Mouse (Mus musculus): ENCODE measurements around the gene Tmtc1. TPM values are rescaled to one million over a fixed set of nuclear protein-coding genes. Genes with fewer than 3 reads are reported as not detected.

Gene Tmtc1
- polyA plus RNA-seq, 1 experiment from 2014 or later, result 2.2 TPM

DNA sequence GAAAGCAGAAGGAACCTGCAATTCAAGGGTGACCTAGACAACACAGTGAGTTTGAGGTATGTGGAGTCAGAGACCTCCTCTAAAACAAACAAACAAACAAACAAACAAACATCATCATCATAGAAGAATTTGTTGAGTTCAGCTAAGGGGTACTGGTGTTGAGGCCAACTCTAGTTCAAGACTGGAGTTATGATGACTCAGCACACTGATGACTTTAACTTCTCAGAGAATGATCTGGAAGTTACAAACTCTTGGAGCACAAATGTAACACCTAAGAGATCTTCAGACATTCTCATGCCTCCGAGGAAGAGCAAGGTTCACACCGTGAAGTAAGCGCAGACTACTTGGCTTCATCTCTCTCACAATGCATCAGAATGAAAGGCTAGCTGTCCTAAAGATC lies 28.1 kb upstream of the Tmtc1 start:
- Histone ChIP-seq H3K4me1 (ENCODE audit: insufficient read depth, low read depth, low read length) (no peaks in the 10 kb centered on the region), H3K9me3 (ENCODE audit: low read length) (no peaks in the 10 kb centered on the region), H3K9ac (replicated peaks; ENCODE audit: low read depth) (no peak overlapping the region), H3K27ac (ENCODE audit: low read length) (no peak overlapping the region), H3K4me2 (replicated peaks; ENCODE audit: low read depth, low read length) (no peak overlapping the region), H3K36me3 (ENCODE audit: insufficient read depth, low read length) (no peaks in the 10 kb centered on the region), H3K4me3 (ENCODE audit: low read depth, low read length) (no peak overlapping the region), H3K27me3 (replicated peaks; ENCODE audit: insufficient read depth, low read length) (no peaks in the 10 kb centered on the region)
- WGBS, result 91% methylated on average over 3 of the region's 3 CpGs
- no peak for ATAC-seq
- TF ChIP-seq CTCF (IDR thresholded peaks at IDR 0.05) (no peak), EP300 (IDR thresholded peaks at IDR 0.05) (no peak)
- no peak for DNase-seq (ENCODE audit: low spot score)

GRCm38 (mm10) chr6:148467924-148468389 lies 23.8 kb upstream of the Tmtc1 start:
- Histone ChIP-seq H3K9ac (replicated peaks; ENCODE audit: low read depth) (no peak overlapping the region), H3K36me3 (ENCODE audit: insufficient read depth, low read length) (no peaks in the 10 kb centered on the region), H3K4me3 (ENCODE audit: low read depth, low read length) (no peak overlapping the region), H3K27me3 (replicated peaks; ENCODE audit: insufficient read depth, low read length) (no peaks in the 10 kb centered on the region), H3K4me2 (replicated peaks; ENCODE audit: low read depth, low read length) (no peak overlapping the region), H3K27ac (ENCODE audit: low read length) (no peak overlapping the region), H3K9me3 (ENCODE audit: low read length) (no peaks in the 10 kb centered on the region), H3K4me1 (ENCODE audit: insufficient read depth, low read depth, low read length) (no peaks in the 10 kb centered on the region)
- ATAC-seq, result peak; percentile 59
- peak; percentile 39 for DNase-seq (ENCODE audit: low spot score)
- TF ChIP-seq CTCF (IDR thresholded peaks at IDR 0.05) (no peak), EP300 (IDR thresholded peaks at IDR 0.05) (no peak)
- 42% methylated on average over 2 of the region's 2 CpGs for WGBS

DNA sequence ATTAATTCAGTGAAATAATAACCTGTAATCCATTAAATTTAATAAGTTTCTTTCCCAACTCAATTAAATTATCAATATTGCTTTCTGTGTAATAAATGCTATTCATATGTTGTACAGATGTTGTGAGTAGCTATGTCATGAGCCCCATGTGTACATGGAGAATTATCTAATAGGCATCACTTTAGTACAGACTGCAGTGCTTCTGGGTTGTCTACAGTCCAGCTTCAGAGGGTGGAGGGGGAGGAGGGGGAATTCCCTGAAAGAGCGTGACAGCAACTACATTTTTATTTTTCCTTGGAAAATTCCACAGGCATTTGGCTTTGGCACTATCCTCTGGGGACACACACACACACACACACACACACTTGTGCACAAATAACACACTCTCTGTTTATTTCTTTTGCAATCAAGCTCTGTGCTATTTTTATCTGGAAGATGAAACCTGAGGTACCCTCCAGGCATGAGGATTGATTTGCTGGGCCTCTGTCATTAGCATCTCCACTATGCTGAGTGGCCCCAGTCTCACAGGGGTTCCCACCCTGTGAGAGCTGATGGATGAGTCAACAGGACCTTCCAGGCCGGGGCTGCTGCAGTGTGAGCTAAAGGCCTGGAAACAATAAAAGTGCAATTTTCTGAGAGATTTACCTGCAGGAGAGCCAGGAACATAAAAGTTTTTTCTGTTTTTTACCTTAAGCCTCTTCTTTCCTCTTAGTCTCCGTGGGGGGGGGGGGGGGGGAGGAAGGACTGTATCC lies 23.2 kb upstream of the Tmtc1 start:
- no peak overlapping the region for H3K9ac ChIP-seq (replicated peaks; ENCODE audit: low read depth)

DNA sequence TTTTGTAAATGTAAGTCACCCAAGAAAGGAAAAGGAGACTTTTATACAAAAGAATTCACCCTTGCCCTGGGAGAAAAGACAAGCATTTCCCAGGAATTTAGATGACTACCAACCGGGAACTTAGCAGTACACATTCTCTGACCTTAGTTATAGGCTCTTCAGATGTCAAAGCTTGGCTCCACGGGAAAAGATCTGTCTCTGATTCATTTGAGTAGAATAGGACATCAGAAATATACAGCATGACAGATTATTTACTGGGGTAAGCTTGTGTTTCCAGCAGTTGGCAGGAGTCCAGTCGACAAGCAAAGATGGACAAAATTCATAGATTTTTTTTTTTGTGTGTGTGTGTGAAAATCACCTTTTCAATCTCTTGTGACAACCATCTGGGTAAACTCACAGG lies 15.4 kb upstream of the Tmtc1 start:
- H3K4me2 ChIP-seq (replicated peaks; ENCODE audit: low read depth, low read length), result no peak overlapping the region
- TF ChIP-seq EP300 (IDR thresholded peaks at IDR 0.05), result no peak
- no peak for TF ChIP-seq CTCF (IDR thresholded peaks at IDR 0.05)
- whole genome bisulfite sequencing, result 41% methylated on average over 3 of the region's 3 CpGs
- H3K27me3 ChIP-seq (replicated peaks; ENCODE audit: insufficient read depth, low read length), result no peaks in the 10 kb centered on the region
- no peak overlapping the region for H3K9ac ChIP-seq (replicated peaks; ENCODE audit: low read depth)
- no peak for DNase-seq (ENCODE audit: low spot score)
- H3K9me3 ChIP-seq (ENCODE audit: low read length), result no peaks in the 10 kb centered on the region
- no peaks in the 10 kb centered on the region for H3K4me1 ChIP-seq (ENCODE audit: insufficient read depth, low read depth, low read length)
- H3K36me3 ChIP-seq (ENCODE audit: insufficient read depth, low read length), result no peaks in the 10 kb centered on the region
- ATAC-seq, result no peak
- no peak overlapping the region for H3K4me3 ChIP-seq (ENCODE audit: low read depth, low read length)
- no peak overlapping the region for H3K27ac ChIP-seq (ENCODE audit: low read length)

More for the DNA sequence above, 23.2 kb upstream of the Tmtc1 start:
- peak; percentile 14 for DNase-seq (ENCODE audit: low spot score)
- Histone ChIP-seq H3K9me3 (ENCODE audit: low read length) (no peaks in the 10 kb centered on the region), H3K4me2 (replicated peaks; ENCODE audit: low read depth, low read length) (no peak overlapping the region), H3K36me3 (ENCODE audit: insufficient read depth, low read length) (no peaks in the 10 kb centered on the region), H3K27me3 (replicated peaks; ENCODE audit: insufficient read depth, low read length) (no peaks in the 10 kb centered on the region), H3K4me1 (ENCODE audit: insufficient read depth, low read depth, low read length) (no peaks in the 10 kb centered on the region), H3K4me3 (ENCODE audit: low read depth, low read length) (no peak overlapping the region), H3K27ac (ENCODE audit: low read length) (no peak overlapping the region)
- TF ChIP-seq EP300 (IDR thresholded peaks at IDR 0.05), result no peak
- TF ChIP-seq CTCF (IDR thresholded peaks at IDR 0.05), result no peak
- WGBS, result 33% methylated on average over 2 of the region's 3 CpGs
- no peak for ATAC-seq

DNA sequence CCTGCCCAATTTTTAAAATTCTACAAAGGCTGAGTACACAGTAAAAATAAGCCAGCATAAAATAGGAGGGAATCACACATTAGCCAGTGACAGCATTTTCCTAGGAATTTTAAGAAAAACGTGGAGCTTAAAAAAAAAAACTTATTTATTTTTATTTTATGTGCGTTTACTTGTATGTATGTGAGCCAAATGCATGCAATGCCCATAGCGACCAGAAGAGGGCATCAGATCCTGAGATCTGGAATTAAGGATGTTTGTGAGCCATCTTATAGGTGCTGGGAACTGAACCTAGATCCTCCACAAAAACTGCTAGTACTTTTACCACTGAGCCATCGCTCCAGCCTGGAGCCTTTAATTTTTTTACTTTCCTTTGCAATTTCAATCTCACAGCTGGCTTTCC lies 11.3 kb upstream of the Tmtc1 start:
- Histone ChIP-seq H3K36me3 (ENCODE audit: insufficient read depth, low read length) (no peaks in the 10 kb centered on the region), H3K4me2 (replicated peaks; ENCODE audit: low read depth, low read length) (no peak overlapping the region), H3K27ac (ENCODE audit: low read length) (no peak overlapping the region), H3K9ac (replicated peaks; ENCODE audit: low read depth) (no peak overlapping the region), H3K27me3 (replicated peaks; ENCODE audit: insufficient read depth, low read length) (no peaks in the 10 kb centered on the region), H3K4me1 (ENCODE audit: insufficient read depth, low read depth, low read length) (no peaks in the 10 kb centered on the region), H3K9me3 (ENCODE audit: low read length) (no peaks in the 10 kb centered on the region), H3K4me3 (ENCODE audit: low read depth, low read length) (no peak overlapping the region)
- DNase-seq (ENCODE audit: low spot score) (no peak), ATAC-seq (no peak)
- TF ChIP-seq CTCF (IDR thresholded peaks at IDR 0.05), result peak; percentile 38
- no peak for TF ChIP-seq EP300 (IDR thresholded peaks at IDR 0.05)
- WGBS, result 70% methylated on average over 4 of the region's 4 CpGs

DNA sequence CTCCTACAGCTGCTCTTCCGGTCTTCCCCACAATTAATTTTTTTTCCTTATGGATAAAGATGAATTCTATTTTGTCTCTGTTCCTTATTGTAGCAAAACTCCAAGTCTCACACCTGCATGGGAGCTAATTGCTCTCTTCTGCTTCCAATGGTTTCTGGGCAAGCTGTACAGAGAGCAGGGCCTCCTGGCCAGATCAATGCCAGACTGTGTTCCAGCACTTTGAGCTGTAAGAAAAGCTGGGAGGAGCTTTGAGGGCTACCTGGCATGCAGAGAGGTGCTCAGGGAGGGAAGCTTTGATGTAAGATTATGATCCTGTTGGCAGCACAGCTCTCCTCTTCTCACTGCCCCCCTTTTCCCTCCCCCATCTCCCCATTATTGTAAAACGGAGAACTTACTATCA lies 10.6 kb upstream of the Tmtc1 start:
- H3K27me3 ChIP-seq (replicated peaks; ENCODE audit: insufficient read depth, low read length), result no peaks in the 10 kb centered on the region
- ATAC-seq (no peak), DNase-seq (ENCODE audit: low spot score) (no peak)
- 77% methylated on average over 2 of the region's 2 CpGs for WGBS
- H3K9me3 ChIP-seq (ENCODE audit: low read length), result no peaks in the 10 kb centered on the region
- no peak for TF ChIP-seq EP300 (IDR thresholded peaks at IDR 0.05)
- no peak for TF ChIP-seq CTCF (IDR thresholded peaks at IDR 0.05)
- H3K4me1 ChIP-seq (ENCODE audit: insufficient read depth, low read depth, low read length), result no peaks in the 10 kb centered on the region
- H3K36me3 ChIP-seq (ENCODE audit: insufficient read depth, low read length), result no peaks in the 10 kb centered on the region
- H3K4me2 ChIP-seq (replicated peaks; ENCODE audit: low read depth, low read length), result no peak overlapping the region
- H3K27ac ChIP-seq (ENCODE audit: low read length), result no peak overlapping the region
- no peak overlapping the region for H3K4me3 ChIP-seq (ENCODE audit: low read depth, low read length)
- H3K9ac ChIP-seq (replicated peaks; ENCODE audit: low read depth), result no peak overlapping the region

Measured in lung, postnatal 0 days (tissue).